Mouse (Mus musculus) MEL (cell line): ENCODE results near the gene Fkbp14. TPM values are rescaled to one million over a fixed set of nuclear protein-coding genes. Genes with fewer than 3 reads are reported as not detected.

Experiments used
- DNase-seq: peaks from one replicate; pipeline ENCODE4 v3.0.0; 2011; ENCODE audit warnings: low read depth, low spot score
- H3K27ac ChIP-seq: 2 replicates; pipeline ENCODE4 v1.5.1; 2012; ENCODE audit warnings: low read depth, mild to moderate bottlenecking, control low read depth, low read length, moderate library complexity; ENCODE audit not compliant: control insufficient read depth
- H3K27me3 ChIP-seq, 2 experiments: fragments of 150-350 bp in 1 of 2; sonication (generic) in 1 of 2; 2 replicates each; pipeline ENCODE4 v1.6.1; 2012; ENCODE audit warnings: low read length in 2 of 2, mild to moderate bottlenecking in 2 of 2, improper control_type of control experiment in 1 of 2, moderate library complexity in 1 of 2; ENCODE audit not compliant: insufficient read depth in 2 of 2, control insufficient read depth in 1 of 2
- H3K36me3 ChIP-seq, 2 experiments: 2 replicates each; pipeline ENCODE4 v1.6.1; 2012 to 2014; ENCODE audit warnings: low read length in 2 of 2, improper control_type of control experiment in 1 of 2, inconsistent platforms in 1 of 2, mild to moderate bottlenecking in 1 of 2; ENCODE audit not compliant: insufficient read depth in 2 of 2, control insufficient read depth in 1 of 2
- H3K4me1 ChIP-seq, 2 experiments: fragments of 150-350 bp in 1 of 2; sonication (generic) in 1 of 2; 2 replicates each; pipeline ENCODE4 v1.6.1; 2012; ENCODE audit warnings: low read length in 2 of 2, improper control_type of control experiment in 1 of 2, mild to moderate bottlenecking in 1 of 2; ENCODE audit not compliant: insufficient read depth in 2 of 2, control insufficient read depth in 1 of 2
- H3K4me3 ChIP-seq, 2 experiments: fragments of 150-350 bp in 1 of 2; sonication (generic) in 1 of 2; 2 replicates each; pipeline ENCODE4 v1.5.1; 2012; ENCODE audit warnings: low read depth in 2 of 2, low read length in 2 of 2, mild to moderate bottlenecking in 2 of 2, moderate library complexity in 2 of 2, control low read depth in 1 of 2, improper control_type of control experiment in 1 of 2; ENCODE audit not compliant: control insufficient read depth in 1 of 2, insufficient read depth in 1 of 2
- H3K79me2 ChIP-seq: 2 replicates; pipeline ENCODE4 v1.6.1; 2012; ENCODE audit warnings: mild to moderate bottlenecking, low read length, moderate library complexity; ENCODE audit not compliant: control insufficient read depth, poor library complexity, insufficient read depth
- H3K9ac ChIP-seq: 2 replicates; pipeline ENCODE4 v1.6.1; 2012; ENCODE audit warnings: low read depth, mild to moderate bottlenecking, control low read depth, low read length, moderate library complexity; ENCODE audit not compliant: control insufficient read depth, poor library complexity, severe bottlenecking
- H3K9me3 ChIP-seq: fragments of 150-350 bp; sonication (generic); replicated peaks from 2 replicates; pipeline ENCODE4 v1.6.1; 2012; ENCODE audit warnings: mild to moderate bottlenecking, low read length, improper control_type of control experiment, moderate library complexity; ENCODE audit not compliant: insufficient read depth
- BHLHE40 ChIP-seq: IDR thresholded peaks from 2 replicates; pipeline ENCODE4 v1.6.1; 2012; ENCODE audit warnings: low read depth, mild to moderate bottlenecking, inconsistent platforms, low read length, improper control_type of control experiment, borderline replicate concordance
- CHD2 ChIP-seq: IDR thresholded peaks from 2 replicates; pipeline ENCODE4 v1.6.1; 2011; ENCODE audit warnings: low read length, improper control_type of control experiment
- GABPA ChIP-seq: IDR thresholded peaks from 2 replicates; pipeline ENCODE4 v1.6.1; 2012; ENCODE audit warnings: low read depth, mild to moderate bottlenecking, inconsistent platforms, low read length, improper control_type of control experiment, moderate library complexity
- HCFC1 ChIP-seq: IDR thresholded peaks from 2 replicates; pipeline ENCODE4 v1.6.1; 2012; ENCODE audit warnings: low read depth, mild to moderate bottlenecking, inconsistent platforms, low read length, improper control_type of control experiment, moderate library complexity
- JUND ChIP-seq: IDR thresholded peaks from 2 replicates; pipeline ENCODE4 v1.6.1; 2011; ENCODE audit warnings: low read depth, mild to moderate bottlenecking, improper control_type of control experiment, low read length
- MAFK ChIP-seq: IDR thresholded peaks from 2 replicates; pipeline ENCODE4 v1.6.1; 2011; ENCODE audit warnings: low read depth, mild to moderate bottlenecking, low read length, improper control_type of control experiment, borderline replicate concordance
- MEF2A ChIP-seq: IDR thresholded peaks from 2 replicates; pipeline ENCODE4 v1.6.1; 2014; ENCODE audit warnings: low read depth, mild to moderate bottlenecking, inconsistent platforms, low read length, improper control_type of control experiment; ENCODE audit not compliant: poor library complexity, insufficient replicate concordance, severe bottlenecking; ENCODE audit errors: extremely low read depth
- MXI1 ChIP-seq: IDR thresholded peaks from 2 replicates; pipeline ENCODE4 v1.6.1; 2011; ENCODE audit warnings: mild to moderate bottlenecking, low read depth, low read length, improper control_type of control experiment
- MYB ChIP-seq: IDR thresholded peaks from 2 replicates; pipeline ENCODE4 v1.6.1; 2011; ENCODE audit warnings: mild to moderate bottlenecking, low read depth, low read length, improper control_type of control experiment
- MYC ChIP-seq: IDR thresholded peaks from 2 replicates; pipeline ENCODE4 v1.6.1; 2011; ENCODE audit warnings: low read depth, mild to moderate bottlenecking, low read length, improper control_type of control experiment, moderate library complexity
- POLR2A ChIP-seq, 2 experiments: IDR thresholded peaks; 2 replicates each; pipeline ENCODE4 v1.6.1; 2011 to 2012; ENCODE audit warnings: low read length in 2 of 2, mild to moderate bottlenecking in 2 of 2, control low read depth in 1 of 2, improper control_type of control experiment in 1 of 2, low read depth in 1 of 2, moderate library complexity in 1 of 2; ENCODE audit not compliant: control insufficient read depth in 1 of 2, insufficient read depth in 1 of 2, poor library complexity in 1 of 2
- RCOR1 ChIP-seq: IDR thresholded peaks from 2 replicates; pipeline ENCODE4 v1.6.1; 2012; ENCODE audit warnings: low read depth, mild to moderate bottlenecking, inconsistent platforms, low read length, improper control_type of control experiment
- TAL1 ChIP-seq: IDR thresholded peaks from 2 replicates; pipeline ENCODE4 v1.6.1; 2012; ENCODE audit warnings: mild to moderate bottlenecking, inconsistent platforms, low read length, moderate library complexity, mixed read lengths
- TBP ChIP-seq: IDR thresholded peaks from 2 replicates; pipeline ENCODE4 v1.8.0; 2011; ENCODE audit warnings: low read depth, low read length, improper control_type of control experiment
- USF2 ChIP-seq, 2 experiments: IDR thresholded peaks; 2 replicates each; pipeline ENCODE4 v1.6.1; 2011 to 2012; ENCODE audit warnings: improper control_type of control experiment in 2 of 2, low read length in 2 of 2, borderline replicate concordance in 1 of 2, inconsistent platforms in 1 of 2, low read depth in 1 of 2, mild to moderate bottlenecking in 1 of 2; ENCODE audit not compliant: insufficient read depth in 1 of 2
- ZKSCAN1 ChIP-seq: IDR thresholded peaks from 2 replicates; pipeline ENCODE4 v1.6.1; 2012; ENCODE audit warnings: low read depth, mild to moderate bottlenecking, inconsistent platforms, low read length, improper control_type of control experiment, moderate library complexity
- ZMIZ1 ChIP-seq: IDR thresholded peaks from 2 replicates; pipeline ENCODE4 v1.6.1; 2012; ENCODE audit warnings: low read depth, mild to moderate bottlenecking, inconsistent platforms, low read length, improper control_type of control experiment, moderate library complexity
- ZNF384 ChIP-seq: IDR thresholded peaks from 2 replicates; pipeline ENCODE4 v1.6.1; 2012; ENCODE audit warnings: low read depth, mild to moderate bottlenecking, inconsistent platforms, low read length, improper control_type of control experiment
- polyA plus RNA-seq, 2 experiments: library from polyadenylated mRNA; stranded (reverse) in 1 of 2; unstranded in 1 of 2; fragments of >175 nt in 1 of 2; fragments of >200 nt in 1 of 2; gene quantifications; 2 replicates each; pipeline versions ENCODE4 v1.2.1 to v1.2.4; 2012; ENCODE audit warnings: low replicate concordance in 2 of 2, low read depth in 1 of 2; ENCODE audit not compliant: insufficient read length in 2 of 2, insufficient read depth in 1 of 2, missing spikeins in 1 of 2
- total RNA-seq: library from RNA; depleted of rRNA; stranded (reverse); fragments of 300-350 nt; gene quantifications from 2 replicates; pipeline ENCODE4 v1.2.3, GENCODE M21; 2012

Fkbp14 gene
- total and polyA plus RNA-seq, 3 experiments = 1.5 to 1.8 TPM; not detected in 1

DNA sequence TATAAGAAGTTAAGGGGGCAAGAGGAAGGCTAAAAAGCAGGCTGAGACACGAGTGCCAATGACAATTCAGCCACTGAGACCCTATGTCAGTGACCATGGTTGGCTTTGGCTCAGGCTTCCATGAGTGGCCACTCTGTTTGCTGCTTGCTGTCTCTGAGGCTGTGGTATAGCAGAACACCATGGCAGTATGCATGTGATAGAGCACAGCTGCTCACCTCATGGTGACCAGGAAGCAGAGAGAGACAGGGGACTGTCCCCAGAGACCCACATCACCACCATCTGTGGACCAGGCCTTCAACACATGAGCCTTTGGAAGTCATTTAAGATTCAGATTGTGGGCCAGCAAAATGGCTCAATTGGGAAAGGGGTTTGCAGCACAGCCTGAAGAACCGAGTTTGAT lies 53.5 kb downstream of the Fkbp14 start:
- TF ChIP-seq USF2 (IDR thresholded peaks at IDR 0.05; ENCODE audit: borderline replicate concordance in 1 of 2, insufficient read depth in 1 of 2, low read depth in 1 of 2, low read length in 2 of 2) (no peak), ZNF384 (no peak), MYB (no peak), CHD2 (no peak), MXI1 (no peak), ZMIZ1 (no peak), BHLHE40 (no peak), MAFK (no peak), JUND (no peak), TAL1 (no peak), HCFC1 (no peak), MYC (no peak), TBP (no peak)
- Histone ChIP-seq H3K36me3 (no peaks in the 10 kb centered on the region), H3K4me3 (no peak overlapping the region), H3K9ac (no peak overlapping the region), H3K4me1 (no peaks in the 10 kb centered on the region), H3K9me3 (no peaks in the 10 kb centered on the region), H3K27ac (no peak overlapping the region), H3K27me3 (peaks cover 0 to 4% of the 10 kb centered on the region in 2 experiments; a peak in 1 of 4 replicates), H3K79me2 (no peaks in the 10 kb centered on the region)
- no peak for DNase-seq

DNA sequence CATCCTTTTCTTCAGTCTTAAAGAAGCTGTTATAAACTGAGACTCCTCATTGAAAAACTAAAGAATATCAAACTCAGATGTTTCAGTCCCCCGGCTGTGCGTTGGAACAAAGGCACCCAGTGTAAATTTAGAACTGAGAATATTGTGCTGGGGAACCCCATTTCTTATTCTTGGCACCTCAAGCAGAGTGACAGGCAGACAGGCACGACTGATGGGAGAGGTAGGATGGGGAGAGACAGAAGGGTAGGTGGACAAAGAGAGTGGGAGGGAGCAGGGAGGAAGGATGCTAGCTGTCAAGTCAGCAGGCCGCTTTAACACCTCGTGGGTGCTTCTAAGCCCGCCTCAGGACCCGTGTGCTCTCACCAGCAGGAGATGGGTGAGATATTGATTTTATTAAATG lies 54.3 kb downstream of the Fkbp14 start:
- Histone ChIP-seq H3K27me3 (peaks cover 0 to 4% of the 10 kb centered on the region in 2 experiments; a peak in 1 of 4 replicates), H3K4me1 (no peaks in the 10 kb centered on the region), H3K4me3 (no peak overlapping the region), H3K36me3 (no peaks in the 10 kb centered on the region), H3K9ac (no peak overlapping the region), H3K9me3 (no peaks in the 10 kb centered on the region), H3K79me2 (no peaks in the 10 kb centered on the region), H3K27ac (no peak overlapping the region)
- no peak for TF ChIP-seq POLR2A (IDR thresholded peaks at IDR 0.05; ENCODE audit: control insufficient read depth in 1 of 2, insufficient read depth in 1 of 2, low read depth in 1 of 2, low read length in 2 of 2, poor library complexity in 1 of 2)
- DNase-seq = no peak

DNA sequence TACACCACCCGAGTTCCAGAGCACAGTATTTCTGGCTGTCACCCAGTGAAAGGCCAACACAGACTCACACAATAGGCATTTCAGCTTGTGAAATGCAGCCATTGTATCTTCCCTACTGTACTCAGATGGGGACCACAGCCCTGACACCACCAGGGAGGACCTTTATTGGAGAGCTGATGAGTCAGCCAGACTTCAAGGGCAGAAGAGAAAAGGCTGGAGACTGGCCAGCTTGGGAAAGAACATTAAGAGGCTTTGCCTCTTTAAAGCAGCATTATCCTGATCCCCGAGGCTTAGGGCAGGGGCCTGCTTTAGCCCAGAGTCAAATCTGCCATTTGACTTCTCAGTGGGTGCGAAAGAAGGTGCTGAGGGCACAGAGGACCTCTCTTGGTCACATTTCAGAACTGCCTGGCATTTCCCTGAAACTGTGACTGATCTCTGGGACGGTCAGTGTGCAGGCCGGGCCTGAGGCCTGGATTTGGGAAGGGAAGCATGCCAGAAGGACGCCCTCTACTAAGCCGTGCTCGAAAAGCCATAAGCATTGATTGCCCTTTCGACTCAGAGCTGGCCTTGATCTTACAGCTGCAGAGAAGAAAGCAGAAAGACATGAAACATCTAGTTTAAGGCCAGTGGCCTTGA lies 56.7 kb downstream of the Fkbp14 start:
- no peak for DNase-seq
- H3K4me1 ChIP-seq = no peaks in the 10 kb centered on the region
- no peak overlapping the region for H3K27ac ChIP-seq
- no peaks in the 10 kb centered on the region for H3K36me3 ChIP-seq
- no peak overlapping the region for H3K9ac ChIP-seq
- H3K27me3 ChIP-seq = peaks cover 0 to 4% of the 10 kb centered on the region in 2 experiments; a peak in 1 of 4 replicates
- no peaks in the 10 kb centered on the region for H3K79me2 ChIP-seq
- no peaks in the 10 kb centered on the region for H3K9me3 ChIP-seq
- TF ChIP-seq RCOR1 (no peak), MEF2A (no peak), ZKSCAN1 (no peak), GABPA (no peak)
- H3K4me3 ChIP-seq = no peak overlapping the region
